Mouse (Mus musculus): ENCODE results near the gene Rab8b. TPM values are rescaled to one million over a fixed set of nuclear protein-coding genes. Genes with fewer than 3 reads are reported as not detected.
"Not testable (repeated sequence)": the region's sequence is repeated elsewhere in the genome, so short reads cannot be mapped to it uniquely, and the experiment has no call there.

Gene Rab8b
- polyA plus RNA-seq, 1 experiment, result 27.6 TPM

- H3K27ac ChIP-seq (ENCODE audit: control insufficient read depth, insufficient read depth, low read length), result no peak overlapping the region
- no peak overlapping the region for H3K4me3 ChIP-seq (ENCODE audit: control insufficient read depth, insufficient read depth, low read length)
- 69% methylated on average over 2 of the region's 2 CpGs for WGBS
- no peak for DNase-seq
- TF ChIP-seq CTCF (IDR thresholded peaks at IDR 0.05; ENCODE audit: borderline replicate concordance, control insufficient read depth, extremely low read depth, insufficient read depth, low read length, poor library complexity) (no peak), POLR2A (IDR thresholded peaks at IDR 0.05; ENCODE audit: control insufficient read depth, extremely low read depth, insufficient read depth, low read length, poor library complexity) (no peak)
- H3K4me1 ChIP-seq (replicated peaks; ENCODE audit: control insufficient read depth, insufficient read depth, low read length), result peaks cover 12% of the 10 kb centered on the region
- no peaks in the 10 kb centered on the region for H3K27me3 ChIP-seq (ENCODE audit: control insufficient read depth, insufficient read depth, low read length)
- no peaks in the 10 kb centered on the region for H3K36me3 ChIP-seq (ENCODE audit: control insufficient read depth, insufficient read depth, low read length)
These were observed 20.4 kb downstream of the Rab8b start for GRCm38 (mm10) chr9:66899072-66899471.

DNA sequence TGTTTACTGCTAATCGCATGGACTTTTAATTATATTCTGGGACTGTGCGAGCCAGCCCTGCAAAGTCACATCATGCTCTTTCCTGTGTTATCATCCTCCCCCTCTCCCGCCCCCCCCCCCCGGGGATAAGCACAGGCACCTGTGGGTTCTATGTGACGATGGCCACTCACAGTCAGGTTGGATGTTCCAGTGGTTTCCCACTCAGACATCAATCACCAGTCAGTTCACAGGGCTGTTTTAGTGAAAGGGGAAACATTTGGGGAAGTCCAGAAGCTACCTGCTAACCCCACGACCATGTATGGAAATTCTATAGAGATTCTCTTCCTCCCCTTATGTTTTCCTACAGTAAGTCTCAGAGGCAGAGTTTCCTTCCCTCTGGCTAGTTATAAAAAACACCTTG is 21.6 kb downstream of the Rab8b start:
- DNase-seq, result no peak
- 11% methylated on average over 6 of the region's 6 CpGs for WGBS
- no peaks in the 10 kb centered on the region for H3K36me3 ChIP-seq (ENCODE audit: control insufficient read depth, insufficient read depth, low read length)
- TF ChIP-seq CTCF (IDR thresholded peaks at IDR 0.05; ENCODE audit: borderline replicate concordance, control insufficient read depth, extremely low read depth, insufficient read depth, low read length, poor library complexity) (no peak), POLR2A (IDR thresholded peaks at IDR 0.05; ENCODE audit: control insufficient read depth, extremely low read depth, insufficient read depth, low read length, poor library complexity) (no peak)
- H3K27ac ChIP-seq (ENCODE audit: control insufficient read depth, insufficient read depth, low read length), result no peak overlapping the region
- H3K4me1 ChIP-seq (replicated peaks; ENCODE audit: control insufficient read depth, insufficient read depth, low read length), result peaks cover 12% of the 10 kb centered on the region
- H3K27me3 ChIP-seq (ENCODE audit: control insufficient read depth, insufficient read depth, low read length), result no peaks in the 10 kb centered on the region
- H3K4me3 ChIP-seq (ENCODE audit: control insufficient read depth, insufficient read depth, low read length), result no peak overlapping the region

GRCm38 (mm10) chr9:66896951-66897350 is 22.5 kb downstream of the Rab8b start:
- no peak overlapping the region for H3K27ac ChIP-seq (ENCODE audit: control insufficient read depth, insufficient read depth, low read length)
- DNase-seq, result no peak
- peaks cover 12% of the 10 kb centered on the region for H3K4me1 ChIP-seq (replicated peaks; ENCODE audit: control insufficient read depth, insufficient read depth, low read length)
- H3K36me3 ChIP-seq (ENCODE audit: control insufficient read depth, insufficient read depth, low read length), result no peaks in the 10 kb centered on the region
- H3K4me3 ChIP-seq (ENCODE audit: control insufficient read depth, insufficient read depth, low read length), result no peak overlapping the region
- TF ChIP-seq POLR2A (IDR thresholded peaks at IDR 0.05; ENCODE audit: control insufficient read depth, extremely low read depth, insufficient read depth, low read length, poor library complexity) (no peak), CTCF (IDR thresholded peaks at IDR 0.05; ENCODE audit: borderline replicate concordance, control insufficient read depth, extremely low read depth, insufficient read depth, low read length, poor library complexity) (no peak)
- 90% methylated on average over 6 of the region's 6 CpGs for WGBS
- no peaks in the 10 kb centered on the region for H3K27me3 ChIP-seq (ENCODE audit: control insufficient read depth, insufficient read depth, low read length)

- Histone ChIP-seq H3K27me3 (ENCODE audit: control insufficient read depth, insufficient read depth, low read length) (no peaks in the 10 kb centered on the region), H3K4me3 (ENCODE audit: control insufficient read depth, insufficient read depth, low read length) (no peak overlapping the region), H3K27ac (ENCODE audit: control insufficient read depth, insufficient read depth, low read length) (no peak overlapping the region), H3K4me1 (replicated peaks; ENCODE audit: control insufficient read depth, insufficient read depth, low read length) (peaks cover 12% of the 10 kb centered on the region), H3K36me3 (ENCODE audit: control insufficient read depth, insufficient read depth, low read length) (no peaks in the 10 kb centered on the region)
- WGBS, result 77% methylated on average over 5 of the region's 5 CpGs
- DNase-seq, result no peak
- no peak for TF ChIP-seq CTCF (IDR thresholded peaks at IDR 0.05; ENCODE audit: borderline replicate concordance, control insufficient read depth, extremely low read depth, insufficient read depth, low read length, poor library complexity)
- no peak for TF ChIP-seq POLR2A (IDR thresholded peaks at IDR 0.05; ENCODE audit: control insufficient read depth, extremely low read depth, insufficient read depth, low read length, poor library complexity)
These were observed 23.5 kb downstream of the Rab8b start for GRCm38 (mm10) chr9:66895995-66896394.

GRCm38 (mm10) chr9:66895035-66895779 is 24.3 kb downstream of the Rab8b start:
- 78% methylated on average over 10 of the region's 10 CpGs for WGBS
- H3K4me1 ChIP-seq (replicated peaks; ENCODE audit: control insufficient read depth, insufficient read depth, low read length), result peaks cover 12% of the 10 kb centered on the region
- no peak for DNase-seq
- H3K27ac ChIP-seq (ENCODE audit: control insufficient read depth, insufficient read depth, low read length), result peak overlapping the region; percentile 47; the same call in 1 of the 2 replicates
- H3K27me3 ChIP-seq (ENCODE audit: control insufficient read depth, insufficient read depth, low read length), result no peaks in the 10 kb centered on the region
- TF ChIP-seq POLR2A (IDR thresholded peaks at IDR 0.05; ENCODE audit: control insufficient read depth, extremely low read depth, insufficient read depth, low read length, poor library complexity), result no peak
- TF ChIP-seq CTCF (IDR thresholded peaks at IDR 0.05; ENCODE audit: borderline replicate concordance, control insufficient read depth, extremely low read depth, insufficient read depth, low read length, poor library complexity), result no peak
- no peak overlapping the region for H3K4me3 ChIP-seq (ENCODE audit: control insufficient read depth, insufficient read depth, low read length)
- no peaks in the 10 kb centered on the region for H3K36me3 ChIP-seq (ENCODE audit: control insufficient read depth, insufficient read depth, low read length)

DNA sequence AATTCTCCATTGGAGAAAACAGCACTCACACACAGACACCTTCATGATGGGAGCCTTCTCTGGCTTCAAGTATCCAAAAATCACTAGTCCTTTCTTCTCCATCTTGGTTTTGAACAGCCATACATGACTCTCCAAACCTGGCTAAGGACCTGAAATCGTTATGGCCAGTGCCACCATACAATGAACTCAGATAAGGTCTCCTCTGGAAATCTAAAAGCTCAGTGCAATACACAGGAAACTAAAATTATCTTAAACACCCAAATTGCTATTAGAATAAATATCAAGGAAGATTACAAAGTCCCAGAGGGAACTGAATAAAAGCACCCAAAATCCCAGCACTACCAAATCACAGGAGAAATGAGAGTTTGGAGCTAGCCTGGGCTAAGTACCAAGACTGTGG is 25.1 kb downstream of the Rab8b start:
- DNase-seq, result no peak
- 94% methylated on average over 1 of the region's 1 CpGs for WGBS
- H3K36me3 ChIP-seq (ENCODE audit: control insufficient read depth, insufficient read depth, low read length), result no peaks in the 10 kb centered on the region
- peaks cover 12% of the 10 kb centered on the region for H3K4me1 ChIP-seq (replicated peaks; ENCODE audit: control insufficient read depth, insufficient read depth, low read length)
- H3K27me3 ChIP-seq (ENCODE audit: control insufficient read depth, insufficient read depth, low read length), result no peaks in the 10 kb centered on the region
- no peak overlapping the region for H3K4me3 ChIP-seq (ENCODE audit: control insufficient read depth, insufficient read depth, low read length)
- no peak overlapping the region for H3K27ac ChIP-seq (ENCODE audit: control insufficient read depth, insufficient read depth, low read length)
- no peak for TF ChIP-seq POLR2A (IDR thresholded peaks at IDR 0.05; ENCODE audit: control insufficient read depth, extremely low read depth, insufficient read depth, low read length, poor library complexity)
- TF ChIP-seq CTCF (IDR thresholded peaks at IDR 0.05; ENCODE audit: borderline replicate concordance, control insufficient read depth, extremely low read depth, insufficient read depth, low read length, poor library complexity), result no peak

DNA sequence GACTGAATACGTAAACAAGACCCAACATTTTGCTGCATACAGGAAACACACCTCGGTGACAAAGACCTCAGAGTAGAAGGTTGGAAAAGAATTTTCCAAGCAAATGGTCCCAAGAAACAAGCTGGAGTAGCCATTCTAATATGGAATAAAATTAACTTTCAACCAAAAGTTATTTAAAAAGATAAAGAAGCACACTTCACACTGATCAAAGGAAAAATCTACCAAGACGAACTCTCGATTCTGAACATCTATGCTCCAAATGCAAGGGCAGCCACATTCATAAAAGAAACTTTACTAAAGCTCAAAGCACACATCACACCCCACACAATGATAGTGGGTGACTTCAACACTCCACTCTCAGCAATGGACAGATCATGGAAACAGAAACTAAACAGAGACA is 27.0 kb downstream of the Rab8b start:
- WGBS, result 98% methylated on average over 4 of the region's 4 CpGs
- H3K4me3 ChIP-seq (ENCODE audit: control insufficient read depth, insufficient read depth, low read length); DNase-seq; H3K27ac ChIP-seq (ENCODE audit: control insufficient read depth, insufficient read depth, low read length); H3K36me3 ChIP-seq (ENCODE audit: control insufficient read depth, insufficient read depth, low read length); H3K27me3 ChIP-seq (ENCODE audit: control insufficient read depth, insufficient read depth, low read length): not testable (repeated sequence)
- H3K4me1 ChIP-seq (replicated peaks; ENCODE audit: control insufficient read depth, insufficient read depth, low read length), result peaks cover 12% of the 10 kb centered on the region

All from thymus, adult 2 months (tissue).